Mouse (Mus musculus): ENCODE measurements around the gene Acvr1b. TPM values are rescaled to one million over a fixed set of nuclear protein-coding genes. Genes with fewer than 3 reads are reported as not detected.
A peak's percentile ranks its signal among the peaks of the same experiment; 100 is the strongest.

The Acvr1b gene
- polyA plus RNA-seq, 1 experiment from 2014 or later = 6.6 TPM

GRCm38 (mm10) chr15:101147910-101148273 lies 26.0 kb upstream of the Acvr1b start:
- H3K36me3 ChIP-seq (ENCODE audit: insufficient read depth, low read length) = peaks cover 4% of the 10 kb centered on the region; the same call in 1 of the 2 replicates
- H3K27me3 ChIP-seq (replicated peaks; ENCODE audit: insufficient read depth, low read length) = no peaks in the 10 kb centered on the region
- TF ChIP-seq CTCF (IDR thresholded peaks at IDR 0.05) (no peak), EP300 (IDR thresholded peaks at IDR 0.05) (peak; percentile 95)
- peak overlapping the region; percentile 70 for H3K27ac ChIP-seq (ENCODE audit: low read length)
- peak overlapping the region; percentile 17; the same call in 1 of the 2 replicates for H3K4me2 ChIP-seq (replicated peaks; ENCODE audit: low read depth, low read length)
- WGBS = 6% methylated on average over 6 of the region's 6 CpGs
- ATAC-seq (peak; percentile 50), DNase-seq (ENCODE audit: low spot score) (peak; percentile 84)
- peaks cover 10% of the 10 kb centered on the region; the same call in 1 of the 2 replicates for H3K4me1 ChIP-seq (ENCODE audit: insufficient read depth, low read depth, low read length)
- no peak overlapping the region for H3K9ac ChIP-seq (replicated peaks; ENCODE audit: low read depth)
- H3K9me3 ChIP-seq (ENCODE audit: low read length) = no peaks in the 10 kb centered on the region
- H3K4me3 ChIP-seq (ENCODE audit: low read depth, low read length) = no peak overlapping the region

- Histone ChIP-seq H3K4me2 (replicated peaks; ENCODE audit: low read depth, low read length) (no peak overlapping the region), H3K4me3 (ENCODE audit: low read depth, low read length) (no peak overlapping the region), H3K27ac (ENCODE audit: low read length) (peak overlapping the region; percentile 70), H3K36me3 (ENCODE audit: insufficient read depth, low read length) (peaks cover 1% of the 10 kb centered on the region; the same call in 1 of the 2 replicates), H3K9ac (replicated peaks; ENCODE audit: low read depth) (no peak overlapping the region), H3K4me1 (ENCODE audit: insufficient read depth, low read depth, low read length) (peaks cover 10% of the 10 kb centered on the region; the same call in 1 of the 2 replicates), H3K27me3 (replicated peaks; ENCODE audit: insufficient read depth, low read length) (no peaks in the 10 kb centered on the region), H3K9me3 (ENCODE audit: low read length) (no peaks in the 10 kb centered on the region)
- WGBS = 54% methylated on average over 6 of the region's 6 CpGs
- ATAC-seq (no peak), DNase-seq (ENCODE audit: low spot score) (no peak)
- no peak for TF ChIP-seq EP300 (IDR thresholded peaks at IDR 0.05)
- no peak for TF ChIP-seq CTCF (IDR thresholded peaks at IDR 0.05)
Measured at GRCm38 (mm10) chr15:101148604-101149003, 25.3 kb upstream of the Acvr1b start.

GRCm38 (mm10) chr15:101151409-101152261 lies 22.2 kb upstream of the Acvr1b start:
- TF ChIP-seq EP300 (IDR thresholded peaks at IDR 0.05) = no peak
- TF ChIP-seq CTCF (IDR thresholded peaks at IDR 0.05) = no peak
- H3K4me1 ChIP-seq (ENCODE audit: insufficient read depth, low read depth, low read length) = peaks cover 2% of the 10 kb centered on the region; the same call in 1 of the 2 replicates
- no peak overlapping the region for H3K9ac ChIP-seq (replicated peaks; ENCODE audit: low read depth)
- WGBS = 72% methylated on average over 9 of the region's 9 CpGs
- no peak overlapping the region for H3K27ac ChIP-seq (ENCODE audit: low read length)
- no peaks in the 10 kb centered on the region for H3K27me3 ChIP-seq (replicated peaks; ENCODE audit: insufficient read depth, low read length)
- no peak overlapping the region for H3K4me3 ChIP-seq (ENCODE audit: low read depth, low read length)
- DNase-seq (ENCODE audit: low spot score) = no peak
- H3K9me3 ChIP-seq (ENCODE audit: low read length) = no peaks in the 10 kb centered on the region
- no peaks in the 10 kb centered on the region for H3K36me3 ChIP-seq (ENCODE audit: insufficient read depth, low read length)
- no peak for ATAC-seq
- H3K4me2 ChIP-seq (replicated peaks; ENCODE audit: low read depth, low read length) = no peak overlapping the region

GRCm38 (mm10) chr15:101154700-101155616 lies 18.9 kb upstream of the Acvr1b start:
- Histone ChIP-seq H3K27me3 (replicated peaks; ENCODE audit: insufficient read depth, low read length) (no peaks in the 10 kb centered on the region), H3K9ac (replicated peaks; ENCODE audit: low read depth) (no peak overlapping the region), H3K9me3 (ENCODE audit: low read length) (no peaks in the 10 kb centered on the region), H3K4me3 (ENCODE audit: low read depth, low read length) (no peak overlapping the region), H3K4me1 (ENCODE audit: insufficient read depth, low read depth, low read length) (no peaks in the 10 kb centered on the region), H3K4me2 (replicated peaks; ENCODE audit: low read depth, low read length) (no peak overlapping the region), H3K36me3 (ENCODE audit: insufficient read depth, low read length) (no peaks in the 10 kb centered on the region), H3K27ac (ENCODE audit: low read length) (no peak overlapping the region)
- 63% methylated on average over 7 of the region's 7 CpGs for WGBS
- no peak for DNase-seq (ENCODE audit: low spot score)
- TF ChIP-seq EP300 (IDR thresholded peaks at IDR 0.05) (no peak), CTCF (IDR thresholded peaks at IDR 0.05) (no peak)
- ATAC-seq = no peak

GRCm38 (mm10) chr15:101160128-101160527 lies 13.7 kb upstream of the Acvr1b start:
- ATAC-seq = no peak
- Histone ChIP-seq H3K4me1 (ENCODE audit: insufficient read depth, low read depth, low read length) (peaks cover 11% of the 10 kb centered on the region; the same call in 1 of the 2 replicates), H3K36me3 (ENCODE audit: insufficient read depth, low read length) (no peaks in the 10 kb centered on the region), H3K9ac (replicated peaks; ENCODE audit: low read depth) (no peak overlapping the region), H3K4me3 (ENCODE audit: low read depth, low read length) (no peak overlapping the region), H3K27ac (ENCODE audit: low read length) (no peak overlapping the region), H3K4me2 (replicated peaks; ENCODE audit: low read depth, low read length) (no peak overlapping the region), H3K9me3 (ENCODE audit: low read length) (no peaks in the 10 kb centered on the region), H3K27me3 (replicated peaks; ENCODE audit: insufficient read depth, low read length) (no peaks in the 10 kb centered on the region)
- DNase-seq (ENCODE audit: low spot score) = no peak
- TF ChIP-seq EP300 (IDR thresholded peaks at IDR 0.05) = no peak
- TF ChIP-seq CTCF (IDR thresholded peaks at IDR 0.05) = no peak
- WGBS = 30% methylated on average over 1 of the region's 1 CpGs

GRCm38 (mm10) chr15:101160591-101160990 lies 13.3 kb upstream of the Acvr1b start:
- H3K27ac ChIP-seq (ENCODE audit: low read length) = no peak overlapping the region
- no peak overlapping the region for H3K9ac ChIP-seq (replicated peaks; ENCODE audit: low read depth)
- H3K4me1 ChIP-seq (ENCODE audit: insufficient read depth, low read depth, low read length) = peaks cover 12% of the 10 kb centered on the region; the same call in 1 of the 2 replicates
- 33% methylated on average over 7 of the region's 7 CpGs for WGBS
- no peak for TF ChIP-seq EP300 (IDR thresholded peaks at IDR 0.05)
- TF ChIP-seq CTCF (IDR thresholded peaks at IDR 0.05) = no peak
- H3K9me3 ChIP-seq (ENCODE audit: low read length) = no peaks in the 10 kb centered on the region
- no peaks in the 10 kb centered on the region for H3K27me3 ChIP-seq (replicated peaks; ENCODE audit: insufficient read depth, low read length)
- no peaks in the 10 kb centered on the region for H3K36me3 ChIP-seq (ENCODE audit: insufficient read depth, low read length)
- H3K4me2 ChIP-seq (replicated peaks; ENCODE audit: low read depth, low read length) = no peak overlapping the region
- no peak for DNase-seq (ENCODE audit: low spot score)
- H3K4me3 ChIP-seq (ENCODE audit: low read depth, low read length) = no peak overlapping the region
- ATAC-seq = no peak

Data from lung, postnatal 0 days (tissue).